Mouse (Mus musculus) thymus, adult 2 months (tissue): ENCODE measurements around the gene Trim65.

ENCODE experiments used
- CTCF ChIP-seq: fragments of 200-500 bp; IDR thresholded peaks from 2 replicates; pipeline ENCODE4 v1.5.1; 2012; ENCODE audit warnings: mild to moderate bottlenecking, control low read depth, low read length, moderate library complexity, borderline replicate concordance; ENCODE audit not compliant: control insufficient read depth, poor library complexity, insufficient read depth; ENCODE audit errors: extremely low read depth
- POLR2A ChIP-seq: fragments of 200-500 bp; IDR thresholded peaks from 2 replicates; pipeline ENCODE4 v1.6.1; 2012; ENCODE audit warnings: mild to moderate bottlenecking, low read length, control low read depth, moderate library complexity; ENCODE audit not compliant: control insufficient read depth, poor library complexity, insufficient read depth; ENCODE audit errors: extremely low read depth

DNA sequence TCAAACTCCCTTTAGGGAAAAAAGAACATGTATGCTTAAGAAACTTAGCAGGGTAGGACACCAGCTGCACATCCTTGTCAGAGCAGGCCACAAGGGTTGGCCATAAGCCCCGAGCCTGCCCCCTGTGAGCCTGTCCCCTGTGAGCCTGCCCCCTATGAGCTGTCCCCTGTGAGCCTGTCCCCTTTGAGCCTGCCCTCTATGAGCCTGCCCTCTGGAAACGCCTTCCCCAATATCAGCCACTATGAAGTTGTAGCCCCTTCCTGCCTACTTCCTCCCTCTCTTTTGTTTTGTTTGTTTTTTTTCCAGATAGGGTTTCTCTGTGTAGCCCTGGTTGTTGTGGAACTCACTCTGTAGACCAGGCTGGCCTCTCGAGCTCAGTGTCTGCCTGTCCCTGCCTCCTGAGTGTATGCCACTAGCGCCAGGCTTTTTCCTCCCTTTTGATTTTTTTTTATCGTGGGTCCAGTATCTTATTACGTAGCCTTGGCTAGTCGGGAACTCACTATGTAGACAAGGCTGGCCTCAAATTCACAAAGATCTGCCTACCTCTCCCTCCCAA is 56.4 kb downstream of the Trim65 start:
- no peak for TF ChIP-seq POLR2A
- no peak for TF ChIP-seq CTCF
